Mouse (Mus musculus) forebrain, embryonic 12.5 days (tissue): Measurements from ENCODE around the gene Cc2d2a. TPM values are rescaled to one million over a fixed set of nuclear protein-coding genes. Genes with fewer than 3 reads are reported as not detected.

ENCODE experiments used
- ATAC-seq: fragments of 200-750 bp; cut with Nextera tagmentation; 2 replicates; pipeline ENCODE4 v1.8.0; 2017; ENCODE audit warnings: moderate TSS enrichment; ENCODE audit not compliant: low FRiP score
- H3K27ac ChIP-seq: fragments of 300-500 bp; sonication (generic); 2 replicates; pipeline ENCODE4 v1.5.1; 2016; ENCODE audit warnings: mild to moderate bottlenecking
- H3K27me3 ChIP-seq: fragments of 300-500 bp; sonication (generic); 2 replicates; pipeline ENCODE4 v1.6.1; 2016; ENCODE audit warnings: mild to moderate bottlenecking
- H3K36me3 ChIP-seq: fragments of 300-500 bp; sonication (generic); replicated peaks from 2 replicates; pipeline ENCODE4 v1.6.1; 2016; ENCODE audit warnings: mild to moderate bottlenecking
- H3K4me1 ChIP-seq: fragments of 300-500 bp; sonication (generic); 2 replicates; pipeline ENCODE4 v1.6.1; 2016
- H3K4me2 ChIP-seq: fragments of 300-500 bp; sonication (generic); 2 replicates; pipeline ENCODE4 v1.6.1; 2016; ENCODE audit warnings: mild to moderate bottlenecking, moderate library complexity
- H3K4me3 ChIP-seq: fragments of 300-500 bp; sonication (generic); replicated peaks from 2 replicates; pipeline ENCODE4 v1.5.1; 2016; ENCODE audit warnings: mild to moderate bottlenecking
- H3K9ac ChIP-seq: fragments of 300-500 bp; sonication (generic); 2 replicates; pipeline ENCODE4 v1.6.1; 2016; ENCODE audit warnings: mild to moderate bottlenecking
- H3K9me3 ChIP-seq: fragments of 300-500 bp; sonication (generic); 2 replicates; pipeline ENCODE4 v1.6.1; 2016
- WGBS: fragments of 180-500 bp; shearing (Covaris S2); methylation state at CpG from one replicate; pipeline ENCODE4 v1.1.7; 2016; 5-methylcytosine and 5-hydroxymethylcytosine counted together
- polyA plus RNA-seq: library from polyadenylated mRNA; unstranded; fragments of >200 nt; fragmentation: Nextera tagmentation; extraction: Ambion mirVana; gene quantifications from 2 replicates; pipeline ENCODE4 v1.2.1, GENCODE M21; 2016

Gene Cc2d2a
- polyA plus RNA-seq, 1 experiment from 2014 or later, result 10.5 TPM

- Histone ChIP-seq H3K36me3 (no peaks in the 10 kb centered on the region), H3K4me1 (no peaks in the 10 kb centered on the region), H3K4me2 (no peak overlapping the region), H3K4me3 (no peak overlapping the region), H3K9me3 (no peaks in the 10 kb centered on the region), H3K9ac (no peak overlapping the region), H3K27ac (no peak overlapping the region), H3K27me3 (no peaks in the 10 kb centered on the region)
- ATAC-seq, result no peak
- WGBS, result 82% methylated on average over 9 of the region's 9 CpGs
Measured at GRCm38 (mm10) chr5:43787976-43788752, 126.0 kb downstream of the Cc2d2a start.

Other genes starting within 250 kb of the Cc2d2a start
- gene C1qtnf7, start 146.8 kb upstream of the Cc2d2a start, polyA plus RNA-seq, result 0.54 and 0.66 TPM in 2 replicates
- not detected in 2 replicates for gene Bst1, start 156.5 kb downstream of the Cc2d2a start, polyA plus RNA-seq
- gene Fbxl5, start 159.3 kb downstream of the Cc2d2a start, polyA plus RNA-seq, result 70.1 and 70.5 TPM in 2 replicates
- gene Cd38, start 206.2 kb downstream of the Cc2d2a start, polyA plus RNA-seq, result 3.5 and 3.7 TPM in 2 replicates